Mouse (Mus musculus) testis, adult 2 months (tissue): ENCODE data around the gene Gm19345.

Source experiments
- CTCF ChIP-seq: fragments of 200-500 bp; IDR thresholded peaks from 2 replicates; pipeline ENCODE4 v1.5.1; 2012; ENCODE audit warnings: low read depth, mild to moderate bottlenecking, inconsistent platforms, low read length, moderate library complexity; ENCODE audit not compliant: control insufficient read depth, insufficient read depth, insufficient replicate concordance
- POLR2A ChIP-seq: fragments of 200-500 bp; IDR thresholded peaks from 2 replicates; pipeline ENCODE4 v1.6.1; 2012; ENCODE audit warnings: low read depth, mild to moderate bottlenecking, inconsistent platforms, low read length, moderate library complexity; ENCODE audit not compliant: control insufficient read depth

- peak; percentile 21; the same call in 1 of the 2 replicates for TF ChIP-seq POLR2A
- TF ChIP-seq CTCF = no peak
These were observed 42.4 kb upstream of the Gm19345 start for GRCm38 (mm10) chr7:19809369-19809768.
